Mouse (Mus musculus) cortical plate, adult 2 months (tissue): ENCODE data around the gene Snrpf.

Experiments
- CTCF ChIP-seq: fragments of 200-500 bp; IDR thresholded peaks from 2 replicates; pipeline ENCODE4 v1.5.1; 2011; ENCODE audit warnings: mild to moderate bottlenecking, control low read depth, low read length; ENCODE audit not compliant: insufficient read depth; ENCODE audit errors: extremely low read depth
- POLR2A ChIP-seq: fragments of 200-500 bp; IDR thresholded peaks from 2 replicates; pipeline ENCODE4 v1.6.1; 2011; ENCODE audit warnings: mild to moderate bottlenecking, low read length, control low read depth; ENCODE audit not compliant: insufficient read depth; ENCODE audit errors: extremely low read depth

- TF ChIP-seq CTCF (no peak), POLR2A (no peak)
Observed at GRCm38 (mm10) chr10:93596641-93597040, 7.1 kb upstream of the Snrpf start.
